Mouse (Mus musculus) left cerebral cortex, adult 9 months (tissue): ENCODE data around the gene Larp4.

Experiments
- DNase-seq, 2 experiments: peaks; one replicate each; pipeline ENCODE4 v3.0.0; 2022; ENCODE audit warnings: low spot score in 2 of 2

Larp4 gene

GRCm38 (mm10) chr15:100004677-100005273, 34.9 kb downstream of the Larp4 start:
- no peak for DNase-seq

DNA sequence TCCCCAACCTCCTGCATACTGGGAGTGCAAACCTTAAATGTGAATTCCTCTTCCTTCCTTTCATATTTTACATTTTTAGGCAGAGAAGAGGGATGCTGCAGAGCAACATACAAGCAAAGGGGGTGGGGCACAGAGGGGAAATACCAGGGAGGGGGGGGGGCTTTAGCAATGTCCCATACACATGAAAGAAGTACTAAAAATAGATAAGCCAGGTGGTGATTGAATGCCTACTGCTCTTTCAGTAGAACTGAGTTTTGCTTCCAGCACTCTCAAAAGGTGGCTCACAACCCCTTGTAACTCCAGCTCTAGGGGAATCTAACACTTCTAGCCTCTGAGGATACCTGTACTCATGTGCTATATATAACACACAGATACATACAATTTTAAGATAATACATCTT, 36.3 kb downstream of the Larp4 start:
- DNase-seq = no peak

DNA sequence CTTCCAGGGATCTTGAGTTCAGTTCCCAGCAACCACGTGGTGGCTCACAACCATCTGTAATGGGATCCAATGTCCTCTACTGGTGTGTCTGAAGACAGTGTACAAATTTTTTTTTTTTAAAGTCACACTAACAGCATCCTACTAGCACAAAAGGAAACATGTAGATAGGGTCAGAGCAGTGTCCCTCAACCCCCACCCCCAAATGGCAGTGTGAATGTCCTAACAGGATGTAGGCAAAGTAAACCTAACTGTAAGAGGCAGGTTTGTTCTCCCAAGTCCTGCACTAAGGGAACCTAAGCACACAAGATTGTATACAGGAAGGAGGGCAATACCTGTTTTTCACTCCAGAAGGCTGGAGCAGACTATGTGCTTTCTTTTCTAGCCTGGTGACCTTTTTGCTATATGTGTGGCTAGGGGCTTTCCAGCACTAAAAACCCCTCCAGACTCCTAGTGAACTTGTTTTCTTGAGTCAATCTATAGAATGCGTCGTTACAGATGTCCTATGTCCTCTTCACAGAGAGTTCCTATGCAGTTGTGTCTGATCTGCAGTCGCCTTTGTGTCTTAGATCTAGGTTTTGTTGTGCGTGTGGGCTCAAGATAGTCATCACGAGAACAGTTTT, 48.5 kb downstream of the Larp4 start:
- DNase-seq = no peak

GRCm38 (mm10) chr15:100021175-100021574, 51.3 kb downstream of the Larp4 start:
- no peak for DNase-seq

DNA sequence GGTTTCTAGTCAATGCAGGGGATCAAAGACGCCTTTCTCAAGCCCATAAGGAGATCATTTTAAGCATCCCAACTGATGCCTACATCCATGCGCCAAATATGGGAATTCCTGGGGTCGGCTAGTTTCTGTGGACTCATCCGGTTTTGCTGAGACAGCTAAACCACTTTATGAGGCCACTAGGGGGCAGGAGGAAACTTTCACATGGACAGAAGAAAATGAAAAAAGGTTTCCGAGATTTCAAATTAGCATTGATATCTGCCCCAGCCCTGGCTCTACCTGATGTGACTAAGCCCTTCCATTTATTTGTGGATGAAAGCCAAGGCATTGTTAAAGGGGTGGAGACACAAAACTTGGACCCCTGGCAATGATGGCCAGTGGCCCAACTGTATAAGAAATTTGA, 53.1 kb downstream of the Larp4 start:
- DNase-seq = peak in 1 of 2 experiments; percentile 66

GRCm38 (mm10) chr15:100025076-100025834, 55.4 kb downstream of the Larp4 start:
- peak in 1 of 2 experiments; percentile 45 for DNase-seq

GRCm38 (mm10) chr15:100028133-100028532, 58.3 kb downstream of the Larp4 start:
- DNase-seq = no peak

DNA sequence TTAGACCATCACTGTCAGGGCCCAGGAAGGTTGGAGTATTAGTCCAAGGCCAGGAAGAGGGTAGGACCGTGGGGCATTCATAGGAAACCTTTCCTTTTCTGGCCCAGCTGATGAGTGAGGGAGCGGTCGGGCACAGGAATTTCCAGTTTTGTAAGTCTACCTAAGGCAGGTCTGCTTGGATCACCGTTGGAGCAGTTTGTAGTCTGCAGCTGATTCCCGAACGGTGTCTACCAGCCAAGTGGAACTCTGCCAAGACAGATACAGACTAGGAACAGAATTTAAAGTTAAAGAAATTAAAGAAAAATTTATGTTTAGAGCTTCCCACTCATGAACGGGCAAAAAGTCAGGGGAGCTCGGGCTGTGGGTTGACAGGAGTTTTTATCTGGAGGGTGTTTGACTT, 59.6 kb downstream of the Larp4 start:
- DNase-seq = peak in 1 of 2 experiments; percentile 55

DNA sequence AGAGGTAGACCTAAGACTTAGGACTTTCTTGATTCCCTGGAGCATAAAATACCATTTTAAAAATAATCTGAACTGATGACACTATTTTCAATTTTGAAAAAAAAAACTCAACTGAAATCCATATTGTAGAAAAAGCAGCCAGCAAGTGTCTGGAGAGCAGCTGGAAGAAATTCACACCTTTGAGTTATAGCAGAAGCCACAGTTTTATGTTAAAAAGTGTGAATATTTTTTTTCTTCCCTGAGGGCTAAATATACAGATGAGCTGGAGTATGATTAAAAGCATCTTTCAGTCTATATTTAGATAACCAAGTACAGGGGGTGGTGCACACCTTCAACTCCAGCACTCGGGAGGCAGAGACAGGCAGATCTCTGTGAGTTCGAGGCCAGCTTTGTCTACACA, 60.0 kb downstream of the Larp4 start:
- no peak for DNase-seq

- DNase-seq = no peak
These were observed 62.7 kb downstream of the Larp4 start for GRCm38 (mm10) chr15:100032546-100032945.

DNA sequence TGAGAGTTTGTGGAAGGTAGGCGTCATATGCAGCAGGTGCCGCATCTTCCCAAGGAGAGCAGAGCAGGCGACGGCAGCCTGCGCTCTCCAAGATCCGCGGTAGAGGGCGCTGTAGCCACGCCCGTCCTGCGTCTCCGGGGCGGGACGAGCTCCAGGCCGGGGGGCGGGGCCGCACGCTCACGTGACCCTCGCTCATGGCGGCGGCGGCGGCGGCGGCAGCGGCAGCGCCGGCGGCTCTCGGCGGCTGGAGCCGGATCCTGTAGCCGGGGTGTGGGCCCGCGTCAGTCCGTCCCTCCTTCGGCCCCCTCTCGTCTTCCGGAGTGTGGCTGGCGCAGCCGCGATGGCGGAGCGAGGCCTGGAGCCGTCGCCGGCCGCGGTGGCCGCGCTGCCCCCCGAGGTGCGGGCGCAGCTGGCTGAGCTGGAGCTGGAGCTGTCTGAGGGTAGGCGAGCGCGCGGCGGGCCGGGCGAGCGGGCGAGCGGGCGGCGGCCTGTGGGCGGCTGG, 68.7 kb downstream of the Larp4 start, which contains the start of gene Dip2b:
TSS of gene Dip2b (plus strand) at position 195 of the 502 bp plus-strand sequence.
- DNase-seq = peak; percentile 74 to 95

DNA sequence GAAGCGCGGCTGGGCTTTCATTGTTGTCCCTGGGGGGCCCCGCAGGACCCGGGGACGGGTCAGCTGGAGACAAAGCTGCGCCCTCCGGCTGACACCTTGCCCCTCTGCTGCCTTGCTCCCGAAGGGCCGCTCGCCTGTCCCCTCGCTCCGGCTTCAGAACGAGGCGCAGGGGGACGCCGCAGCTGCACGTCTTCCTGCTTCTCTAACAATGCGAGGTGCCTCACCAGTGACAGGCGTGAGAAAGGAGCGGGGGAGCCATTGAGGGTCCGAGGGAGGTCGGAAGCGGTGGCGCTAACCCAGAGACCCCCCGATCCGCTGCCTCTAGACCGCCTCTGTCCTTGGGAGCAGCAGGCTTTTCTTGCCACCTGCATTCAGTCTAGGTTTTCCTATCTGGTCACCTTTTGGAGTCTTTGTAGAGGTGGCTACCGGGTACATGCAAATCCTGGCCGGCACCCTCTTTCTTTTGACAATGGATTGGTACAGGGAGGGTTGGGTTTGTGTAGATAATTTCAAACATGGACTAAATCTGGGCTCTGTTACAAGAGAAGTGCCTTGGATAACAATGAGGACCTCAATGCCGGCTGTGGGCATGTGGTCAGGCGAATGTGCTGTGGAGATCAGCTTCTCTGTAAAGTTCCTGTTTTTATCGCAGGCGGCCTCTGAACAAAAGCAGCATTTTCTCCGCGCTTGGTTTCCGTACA, 69.3 kb downstream of the Larp4 start:
- peak in 1 of 2 experiments; percentile 63 for DNase-seq

DNA sequence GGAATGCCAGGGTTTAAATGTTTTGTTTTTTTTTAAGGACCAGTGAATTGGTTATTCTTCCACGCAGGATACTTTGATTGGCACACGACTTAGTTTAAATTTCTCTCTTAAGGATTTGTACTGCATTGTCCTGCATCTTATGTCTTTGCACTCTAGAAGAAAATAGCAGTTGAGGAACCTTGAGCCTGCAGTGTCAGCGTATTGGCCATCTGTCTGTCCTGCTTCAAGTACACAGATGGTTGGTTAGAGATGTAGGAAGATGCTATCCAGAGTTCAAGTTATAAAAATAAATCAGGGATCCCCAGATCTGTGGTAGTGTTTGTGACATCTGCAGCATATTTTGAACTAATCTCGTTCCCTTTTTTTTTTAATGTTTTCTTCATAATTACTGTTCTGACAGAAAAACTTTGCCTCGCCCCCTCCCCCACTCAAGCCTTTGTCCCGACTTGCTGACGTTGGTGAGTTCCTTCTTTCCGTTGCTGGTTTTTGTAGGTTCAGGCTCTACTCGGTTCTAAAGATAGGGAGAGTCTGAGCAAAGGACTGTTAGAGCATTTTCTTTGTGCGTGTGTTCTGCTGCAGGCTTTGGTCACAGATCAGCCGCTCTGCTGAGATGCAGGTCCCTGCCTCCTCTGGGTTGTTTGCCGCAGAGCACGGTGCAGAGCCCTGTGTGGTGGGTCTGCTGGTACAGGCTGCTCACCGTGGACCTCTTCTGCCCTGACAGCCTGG, 70.8 kb downstream of the Larp4 start:
- no peak for DNase-seq

DNA sequence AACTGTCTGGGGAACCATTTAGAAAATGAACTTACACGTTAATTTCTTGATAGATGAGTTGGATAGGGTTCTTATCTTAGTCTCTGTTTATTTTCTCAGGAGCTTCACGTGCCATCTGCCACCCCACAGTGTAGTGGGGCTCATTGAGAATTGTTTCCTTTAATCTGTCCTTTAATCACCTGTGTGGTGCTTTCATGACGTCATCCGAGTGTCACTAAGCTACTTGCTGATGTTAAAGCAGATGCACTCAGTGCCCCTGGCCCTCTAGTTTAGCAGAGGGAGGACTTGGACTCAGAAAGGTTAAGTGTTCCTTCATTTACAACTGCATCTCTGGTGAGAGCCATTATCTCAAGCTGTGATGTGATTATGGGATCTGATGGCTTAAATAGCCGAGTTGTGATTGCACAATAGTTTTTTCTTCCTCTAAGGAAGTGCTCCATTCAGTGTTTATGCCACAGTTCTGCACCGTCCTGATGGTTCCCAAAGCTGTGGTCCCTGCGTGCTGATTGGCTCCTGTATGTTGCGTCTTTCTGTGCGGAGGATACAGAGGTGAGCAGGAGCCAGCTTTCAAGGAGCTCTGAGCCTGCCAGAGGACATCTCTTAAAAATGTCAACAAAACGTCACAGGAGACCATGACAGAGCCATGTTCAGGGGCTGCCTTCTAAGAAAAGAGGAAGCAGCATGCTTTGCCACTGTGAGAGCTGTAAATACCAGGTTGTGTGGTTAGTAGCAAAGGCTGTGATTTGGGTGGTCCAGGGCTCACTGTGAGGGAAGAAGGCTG, 71.6 kb downstream of the Larp4 start:
- no peak for DNase-seq

GRCm38 (mm10) chr15:100042048-100042400, 72.2 kb downstream of the Larp4 start:
- DNase-seq = no peak

DNA sequence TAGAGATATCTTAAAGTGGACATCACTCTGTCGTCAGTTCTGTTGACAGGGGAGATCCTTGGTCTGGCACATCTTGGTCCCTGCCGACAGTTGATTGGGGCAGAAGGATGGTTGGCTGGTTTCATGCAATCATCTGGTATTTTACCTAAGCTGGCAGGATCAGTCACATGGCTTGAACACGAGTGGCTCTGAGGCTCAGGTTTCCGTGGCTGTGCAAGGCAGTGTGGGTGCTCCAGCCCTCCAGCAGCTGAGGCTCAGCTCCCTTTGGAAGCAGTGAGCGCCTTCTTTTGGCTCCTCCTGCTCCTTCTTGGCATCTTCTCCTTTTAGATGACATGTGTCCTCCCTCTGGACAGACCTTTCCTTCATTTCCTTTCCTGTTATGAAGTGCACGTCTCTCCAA, 75.7 kb downstream of the Larp4 start:
- DNase-seq = peak in 1 of 2 experiments; percentile 48

DNA sequence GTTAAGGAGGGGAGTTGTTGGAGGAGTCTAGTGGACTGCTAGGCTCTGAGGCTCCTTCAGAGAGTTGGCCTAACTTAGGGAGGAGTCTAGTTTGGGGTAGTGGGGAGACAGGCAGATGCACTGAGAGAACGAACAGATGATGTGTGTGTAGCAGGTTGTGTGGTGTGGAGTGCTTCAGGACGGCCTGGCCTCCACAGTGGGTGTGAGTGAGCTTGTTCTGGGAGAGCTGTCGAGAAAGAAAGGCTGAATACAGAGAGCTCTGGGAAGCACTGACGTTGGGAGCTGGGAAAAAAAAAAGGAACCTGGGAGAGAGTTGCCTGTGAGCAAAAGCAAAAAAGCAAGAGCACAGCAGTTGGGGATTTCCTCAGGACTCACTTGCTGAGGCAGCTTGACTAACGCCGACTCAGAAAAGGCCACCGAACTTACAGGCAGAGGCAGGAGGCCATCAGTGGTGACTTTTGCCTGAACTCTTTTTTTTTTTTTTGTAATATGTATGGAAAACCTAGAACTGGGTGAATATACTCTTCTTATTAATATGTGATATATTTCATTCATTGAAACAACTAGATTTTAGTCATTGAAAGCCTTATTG, 79.7 kb downstream of the Larp4 start:
- peak in 1 of 2 experiments; percentile 43 for DNase-seq

DNA sequence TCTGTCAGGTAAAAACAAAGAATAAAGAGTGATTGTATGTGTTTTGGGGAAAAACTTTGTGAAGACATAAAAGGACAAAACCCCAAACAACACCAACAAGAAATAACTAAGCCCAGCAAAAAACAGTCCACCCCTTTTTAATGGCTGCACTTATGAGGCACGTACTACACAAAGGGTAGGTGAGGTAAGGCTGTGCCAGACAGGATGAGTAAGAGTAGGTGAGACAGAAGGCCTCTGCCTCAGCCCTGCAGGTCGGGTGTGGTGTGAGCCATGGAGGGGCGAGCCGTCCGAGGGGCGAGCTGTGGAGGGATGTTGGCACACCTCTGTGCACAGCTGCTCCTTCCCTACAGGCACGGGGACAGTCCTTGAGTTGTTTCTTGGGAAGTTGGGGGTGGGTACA, 81.1 kb downstream of the Larp4 start:
- DNase-seq = no peak

DNA sequence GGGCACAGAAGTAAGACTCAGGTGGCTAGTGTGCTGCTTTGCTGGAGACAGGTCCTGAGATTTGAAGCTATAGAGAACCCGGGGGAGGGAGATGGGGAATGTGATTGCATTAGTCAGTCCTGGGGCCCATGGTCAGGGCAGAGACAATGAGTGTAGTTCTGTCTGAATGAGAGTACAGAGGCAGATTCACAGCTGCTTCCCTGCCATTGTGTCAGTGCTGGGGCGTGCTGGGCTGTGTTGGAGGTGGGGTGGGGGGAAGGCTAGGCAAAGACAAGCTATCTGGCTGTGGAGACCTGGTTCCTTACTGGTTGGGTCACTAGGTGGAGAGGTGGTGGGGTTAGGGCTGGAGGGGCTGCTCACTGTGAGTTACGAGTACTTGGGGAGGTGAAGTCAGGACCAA, 82.9 kb downstream of the Larp4 start:
- DNase-seq = no peak

- DNase-seq = no peak
These were observed 86.6 kb downstream of the Larp4 start for GRCm38 (mm10) chr15:100056397-100056908.
